Mouse (Mus musculus) thymus, adult 2 months (tissue): Measurements from ENCODE around the gene Bcl2l13.

ENCODE experiments used
- CTCF ChIP-seq: fragments of 200-500 bp; IDR thresholded peaks from 2 replicates; pipeline ENCODE4 v1.5.1; 2012; ENCODE audit warnings: mild to moderate bottlenecking, control low read depth, low read length, moderate library complexity, borderline replicate concordance; ENCODE audit not compliant: control insufficient read depth, poor library complexity, insufficient read depth; ENCODE audit errors: extremely low read depth
- POLR2A ChIP-seq: fragments of 200-500 bp; IDR thresholded peaks from 2 replicates; pipeline ENCODE4 v1.6.1; 2012; ENCODE audit warnings: mild to moderate bottlenecking, low read length, control low read depth, moderate library complexity; ENCODE audit not compliant: control insufficient read depth, poor library complexity, insufficient read depth; ENCODE audit errors: extremely low read depth

DNA sequence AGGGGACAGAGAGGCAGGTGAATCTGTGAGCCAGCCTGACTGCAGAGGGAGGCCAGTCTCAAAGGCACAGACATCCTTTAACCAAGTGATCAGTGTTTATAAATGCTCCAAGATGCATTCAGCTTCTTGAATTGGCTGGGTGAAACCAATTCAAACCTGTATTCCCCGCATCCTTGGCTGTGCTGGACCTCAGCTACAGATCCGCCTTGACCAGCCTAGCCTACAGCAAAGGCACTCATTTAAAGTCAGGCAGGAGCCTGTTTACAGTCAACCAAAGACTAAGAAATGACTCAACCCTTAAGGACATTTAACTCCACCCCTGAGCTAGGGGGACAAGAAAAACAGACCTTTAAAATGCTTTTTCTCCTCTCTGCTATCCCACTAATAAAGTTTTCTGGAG is 16.7 kb upstream of the Bcl2l13 start:
- TF ChIP-seq POLR2A: no peak
- TF ChIP-seq CTCF: no peak
